Mouse (Mus musculus) testis, adult 2 months (tissue): Measurements from ENCODE around the gene Stac. TPM values are rescaled to one million over a fixed set of nuclear protein-coding genes. Genes with fewer than 3 reads are reported as not detected.

Experiments
- H3K27ac ChIP-seq: fragments of 200-500 bp; 2 replicates; pipeline ENCODE4 v1.5.1; 2012; ENCODE audit warnings: low read depth, low read length; ENCODE audit not compliant: control insufficient read depth, insufficient read depth
- H3K27me3 ChIP-seq: fragments of 200-500 bp; 2 replicates; pipeline ENCODE4 v1.6.1; 2012; ENCODE audit warnings: mild to moderate bottlenecking, low read length, moderate library complexity; ENCODE audit not compliant: control insufficient read depth, insufficient read depth
- H3K36me3 ChIP-seq: fragments of 200-500 bp; 2 replicates; pipeline ENCODE4 v1.6.1; 2012; ENCODE audit warnings: mild to moderate bottlenecking, low read length; ENCODE audit not compliant: control insufficient read depth, insufficient read depth
- H3K4me1 ChIP-seq: fragments of 200-500 bp; 2 replicates; pipeline ENCODE4 v1.6.1; 2012; ENCODE audit warnings: low read length; ENCODE audit not compliant: control insufficient read depth, insufficient read depth
- H3K4me3 ChIP-seq: fragments of 200-500 bp; 2 replicates; pipeline ENCODE4 v1.5.1; 2012; ENCODE audit warnings: low read depth, mild to moderate bottlenecking, low read length, moderate library complexity, mixed read lengths; ENCODE audit not compliant: control insufficient read depth
- CTCF ChIP-seq: fragments of 200-500 bp; IDR thresholded peaks from 2 replicates; pipeline ENCODE4 v1.5.1; 2012; ENCODE audit warnings: low read depth, mild to moderate bottlenecking, inconsistent platforms, low read length, moderate library complexity; ENCODE audit not compliant: control insufficient read depth, insufficient read depth, insufficient replicate concordance
- POLR2A ChIP-seq: fragments of 200-500 bp; IDR thresholded peaks from 2 replicates; pipeline ENCODE4 v1.6.1; 2012; ENCODE audit warnings: low read depth, mild to moderate bottlenecking, inconsistent platforms, low read length, moderate library complexity; ENCODE audit not compliant: control insufficient read depth
- polyA plus RNA-seq: library from polyadenylated mRNA; depleted of rRNA; stranded (reverse); fragments of >200 nt; gene quantifications from 2 replicates; pipeline ENCODE4 v1.2.3, GENCODE M21; 2012

The Stac gene
- polyA plus RNA-seq, 1 experiment: 0.27 TPM

DNA sequence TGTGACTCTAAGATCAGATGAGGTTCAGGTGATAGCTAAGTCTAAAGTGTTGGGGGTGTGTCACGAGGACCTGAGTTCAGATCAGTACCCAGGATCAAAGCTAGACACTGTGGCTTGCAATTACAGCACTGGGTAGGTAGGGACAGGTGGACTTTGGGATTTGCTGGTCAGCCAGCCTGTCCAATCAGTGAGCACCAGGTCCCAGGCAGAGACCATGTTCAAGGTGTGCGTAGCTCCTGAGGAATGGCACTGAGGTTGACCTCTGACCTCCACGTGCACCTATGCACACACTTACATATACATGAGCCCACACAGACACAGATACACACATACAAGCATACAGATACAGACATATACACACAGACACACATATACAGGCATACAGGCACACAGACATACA is 174.6 kb downstream of the Stac start:
- H3K27me3 ChIP-seq: no peaks in the 10 kb centered on the region
- TF ChIP-seq POLR2A (no peak), CTCF (no peak)

DNA sequence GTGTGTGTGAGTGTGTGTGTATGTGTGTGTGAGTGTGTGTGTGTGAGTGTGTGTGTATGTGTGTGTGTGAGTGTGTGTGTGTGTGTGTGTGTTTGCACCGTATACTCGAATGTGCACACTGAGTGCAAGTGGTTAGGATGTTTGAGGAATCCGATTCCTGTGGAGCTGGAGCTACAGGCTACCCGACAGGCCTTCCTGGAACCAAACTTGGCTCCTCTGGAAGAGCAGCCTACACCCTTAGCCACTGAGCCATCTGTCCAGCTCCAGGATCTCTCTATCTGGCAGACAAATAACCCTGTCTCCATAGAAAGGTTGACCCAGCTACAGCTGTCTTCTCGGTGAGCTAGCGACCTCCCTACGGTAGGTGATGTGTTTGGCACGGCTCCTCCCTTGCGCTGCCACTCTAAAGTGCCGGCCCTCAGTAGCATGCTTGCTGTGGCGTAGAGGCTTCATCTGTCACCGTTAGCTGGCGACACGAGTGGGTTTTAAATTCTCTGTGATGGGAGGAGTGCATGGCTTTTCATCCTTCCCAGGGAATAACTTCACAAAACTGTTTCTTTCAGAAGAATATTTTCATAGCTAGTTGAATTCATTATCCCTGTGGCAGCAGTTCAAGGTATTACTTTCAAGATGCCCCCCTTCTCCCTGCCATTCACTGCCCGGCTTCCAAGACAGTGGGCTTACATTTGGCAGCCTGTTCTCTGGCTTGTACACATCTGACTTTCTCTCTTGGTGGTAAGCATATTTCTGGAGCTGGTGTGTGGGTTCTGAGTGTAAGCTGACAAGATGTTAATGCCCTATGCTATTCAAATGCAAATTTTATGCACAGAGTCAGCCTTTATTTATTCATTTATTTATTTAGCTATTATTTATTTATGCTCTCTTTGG is 175.3 kb downstream of the Stac start:
- Histone ChIP-seq H3K4me1 (no peaks in the 10 kb centered on the region), H3K4me3 (no peak overlapping the region), H3K27me3 (no peaks in the 10 kb centered on the region), H3K27ac (no peak overlapping the region), H3K36me3 (no peaks in the 10 kb centered on the region)
- TF ChIP-seq CTCF: no peak
- TF ChIP-seq POLR2A: no peak

More for the DNA sequence above, 174.6 kb downstream of the Stac start:
- H3K4me3 ChIP-seq: no peak overlapping the region
- H3K4me1 ChIP-seq: no peaks in the 10 kb centered on the region
- no peak overlapping the region for H3K27ac ChIP-seq
- no peaks in the 10 kb centered on the region for H3K36me3 ChIP-seq
